Mouse (Mus musculus): ENCODE data around the gene Etv4.

Etv4 gene

DNA sequence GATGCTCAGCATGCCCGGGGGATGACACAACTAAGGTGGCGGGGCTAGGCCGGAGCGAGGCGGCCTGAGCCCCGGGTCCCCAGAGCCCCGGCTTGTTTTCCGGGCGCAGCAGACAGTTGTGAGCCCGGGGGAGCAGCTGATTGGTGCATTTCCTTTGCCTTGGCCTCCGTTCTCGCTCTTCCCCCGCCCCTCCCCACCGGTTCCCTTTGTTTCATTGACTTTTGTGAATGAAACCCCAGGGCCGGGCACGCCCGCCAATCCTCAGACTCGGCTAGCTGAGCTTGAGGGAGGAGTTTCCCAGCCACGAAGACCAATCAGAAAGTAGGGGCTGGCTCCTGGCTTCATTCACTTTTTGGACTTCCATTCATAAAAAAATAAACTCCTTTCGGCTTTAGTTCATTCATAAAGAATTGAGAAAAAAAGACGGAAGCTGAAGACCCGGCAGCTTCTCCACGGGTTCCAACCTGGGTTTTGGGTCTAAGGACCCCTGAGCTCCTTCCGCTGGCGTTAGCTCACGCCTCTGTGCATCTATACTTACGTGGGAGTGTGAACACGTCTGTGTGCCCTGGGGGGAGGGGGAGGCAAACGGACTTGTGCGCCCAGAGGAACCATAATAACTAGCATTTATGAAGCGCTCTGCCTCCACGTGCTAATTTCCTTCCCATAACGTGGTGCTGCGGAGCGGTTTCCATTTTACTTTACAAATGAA, at the start of gene Etv4:
TSS of gene Etv4 (minus strand) at position 229 of the 709 bp plus-strand sequence.
- peak; percentile 77 to 87 for DNase-seq

DNA sequence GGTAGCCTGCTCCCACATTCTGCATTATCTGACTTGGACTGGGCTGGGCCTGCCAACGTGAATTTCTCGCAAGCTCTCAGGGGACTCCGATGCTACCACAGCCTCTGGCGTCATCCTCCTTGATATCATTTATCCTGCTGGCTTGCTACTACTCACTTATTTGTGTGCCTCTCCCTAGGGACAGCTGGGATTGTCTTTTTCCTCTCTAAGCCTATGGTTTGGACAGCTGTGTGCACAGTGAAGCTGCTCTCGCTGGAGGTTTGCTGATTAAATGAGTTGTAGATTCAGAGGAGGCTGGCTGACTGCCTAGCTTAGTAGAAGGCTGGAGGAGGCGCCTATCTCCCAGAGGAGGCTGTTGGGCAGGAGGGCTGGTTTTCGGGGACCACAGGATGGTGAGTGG, 46.8 kb upstream of the Etv4 start:
- DNase-seq = no peak

DNA sequence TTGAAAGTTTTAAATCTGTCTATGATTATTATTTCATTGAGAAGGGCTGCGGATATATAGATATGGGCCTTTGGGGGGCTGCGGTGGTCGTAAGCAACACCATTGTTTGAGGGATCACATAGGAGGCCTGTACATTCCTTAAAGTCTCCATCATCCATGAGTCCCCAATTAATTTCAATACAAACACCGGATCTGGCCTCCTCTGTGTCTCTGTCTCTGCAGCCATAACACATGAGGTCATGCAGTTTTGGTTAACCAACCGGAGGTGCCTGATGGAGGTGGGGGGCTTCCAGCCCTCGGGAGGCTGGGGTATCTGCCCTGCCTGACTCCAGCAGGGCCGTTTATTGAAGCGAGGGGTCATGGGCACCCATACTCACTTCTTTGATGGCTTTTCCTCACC, 45.4 kb upstream of the Etv4 start:
- DNase-seq = no peak

DNA sequence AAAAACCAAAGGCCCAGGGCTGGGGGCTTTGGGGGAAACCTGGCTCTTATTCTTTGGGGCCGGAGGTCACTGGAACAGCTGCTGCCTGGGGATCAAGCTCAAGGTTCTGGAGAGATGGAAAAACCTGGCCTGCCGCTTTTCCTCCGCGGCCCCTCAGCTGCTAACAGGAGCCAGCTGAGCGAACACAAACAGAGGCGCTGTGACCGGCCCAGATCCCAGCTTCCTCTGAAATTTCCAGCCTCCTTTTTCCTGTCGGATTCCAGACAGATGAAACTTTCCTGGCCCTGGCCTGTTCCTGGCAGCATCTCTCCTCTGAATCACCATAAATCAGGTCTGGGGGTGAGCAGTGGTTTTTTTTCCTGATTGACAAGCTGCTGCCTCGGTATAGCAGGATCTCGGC, 44.9 kb upstream of the Etv4 start:
- no peak for DNase-seq

DNA sequence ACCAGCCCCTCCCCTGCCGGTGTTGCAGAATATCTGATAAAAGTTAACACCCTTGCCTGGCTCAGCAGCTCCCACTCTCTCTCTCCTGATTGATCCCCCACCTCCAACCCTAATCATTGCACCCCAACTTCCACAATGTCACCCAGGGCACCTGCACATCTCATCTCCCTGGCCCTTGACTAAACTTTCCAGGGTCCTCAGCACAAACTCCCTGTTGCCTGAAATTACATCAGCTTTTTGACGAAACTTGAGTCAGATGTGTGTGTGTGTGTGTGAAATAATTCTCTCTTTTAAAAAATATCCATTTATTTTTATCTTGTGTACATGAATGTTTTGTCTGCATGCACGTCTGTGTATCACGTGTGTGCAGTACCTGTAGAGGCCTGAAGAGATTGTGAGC, 43.5 kb upstream of the Etv4 start:
- DNase-seq = no peak

DNA sequence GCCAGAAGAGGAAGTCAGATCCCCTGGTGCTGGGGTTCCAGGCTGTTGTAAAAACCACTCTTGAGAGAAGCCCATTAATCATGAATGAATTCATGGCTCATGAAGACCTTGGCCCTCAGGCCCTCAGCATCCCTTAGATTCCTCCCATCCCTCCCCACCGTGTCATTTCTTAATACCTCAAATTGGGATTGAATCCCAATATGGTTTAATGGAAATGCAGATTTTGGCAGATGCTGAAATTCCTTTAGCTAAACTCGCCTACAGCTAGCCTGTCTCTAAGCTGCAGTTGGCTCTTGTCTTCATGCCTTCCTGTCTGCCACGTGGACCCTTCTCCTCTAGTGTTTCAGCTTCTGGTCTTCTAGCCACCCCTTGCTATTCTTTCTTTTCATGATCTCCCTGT, 38.0 kb upstream of the Etv4 start:
- DNase-seq = no peak

DNA sequence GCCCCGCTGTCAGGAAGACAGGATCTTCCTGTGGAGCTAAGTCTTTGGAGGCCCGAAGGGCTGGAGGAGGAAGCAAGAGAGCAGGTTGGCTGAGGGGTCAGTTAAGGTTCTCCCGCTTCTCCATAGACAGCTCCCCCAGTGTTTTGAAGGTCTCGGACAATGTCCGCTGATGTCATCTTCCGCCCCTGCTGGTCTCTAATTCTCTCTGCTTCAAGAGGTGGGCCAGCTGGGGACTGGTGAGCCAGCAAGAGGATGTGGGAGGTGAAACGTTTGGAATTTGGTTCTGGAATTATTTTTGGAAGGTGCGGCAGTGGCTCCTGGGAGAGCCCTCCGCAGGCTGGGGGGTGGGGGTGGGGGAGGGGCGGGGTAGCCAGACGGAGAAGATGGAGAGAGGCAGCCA, 35.7 kb upstream of the Etv4 start:
- peak; percentile 25 to 29 for DNase-seq

- DNase-seq = no peak
These were observed 34.7 kb upstream of the Etv4 start for GRCm38 (mm10) chr11:101819853-101820252.

GRCm38 (mm10) chr11:101815103-101816085, 30.2 kb upstream of the Etv4 start:
- no peak for DNase-seq

GRCm38 (mm10) chr11:101814375-101815102, 29.4 kb upstream of the Etv4 start:
- peak; percentile 82 to 87 for DNase-seq

DNA sequence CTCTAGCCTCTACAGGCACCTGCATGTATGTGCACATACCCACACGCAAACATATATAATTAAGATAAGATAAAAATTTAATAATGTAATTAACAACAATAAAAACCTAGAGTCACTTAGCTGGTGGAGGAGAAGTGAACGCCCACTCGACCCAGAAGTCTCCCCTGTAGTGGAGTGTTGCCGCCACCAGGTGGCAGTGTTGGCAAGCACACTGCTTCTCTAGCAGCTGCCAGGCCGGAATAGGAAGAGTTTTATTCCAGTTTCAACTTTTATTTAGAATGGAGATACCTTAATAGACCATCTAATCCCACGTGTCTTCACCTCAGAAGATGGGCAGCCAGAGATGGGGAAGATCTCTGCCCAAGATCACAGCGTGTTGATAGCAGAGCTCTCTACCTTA, 28.1 kb upstream of the Etv4 start:
- peak; percentile 81 to 86 for DNase-seq

GRCm38 (mm10) chr11:101809060-101809828, 24.1 kb upstream of the Etv4 start:
- DNase-seq = no peak

DNA sequence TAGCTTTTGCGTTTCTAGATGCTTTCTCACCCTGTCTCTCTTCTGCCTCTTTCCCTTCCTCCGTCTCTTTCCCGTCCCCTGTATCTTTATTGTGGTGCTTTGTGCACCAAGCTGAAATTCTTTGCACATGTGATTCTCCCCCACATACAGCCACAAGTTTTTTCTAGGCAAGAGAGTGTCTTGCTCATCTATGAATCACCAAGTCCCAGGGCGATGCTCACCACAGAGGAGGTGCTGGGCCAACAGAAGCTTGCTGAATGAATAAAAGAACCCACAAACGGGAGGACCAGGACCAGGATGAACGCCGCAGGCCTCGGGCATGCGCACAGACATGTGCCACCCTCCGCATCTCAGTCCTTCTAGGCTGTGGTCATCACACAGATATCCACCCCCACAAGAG, 22.1 kb upstream of the Etv4 start:
- DNase-seq = no peak

GRCm38 (mm10) chr11:101806741-101807140, 21.6 kb upstream of the Etv4 start:
- DNase-seq = no peak

GRCm38 (mm10) chr11:101805113-101805704, 20.0 kb upstream of the Etv4 start:
- DNase-seq = no peak

GRCm38 (mm10) chr11:101801386-101801785, 16.2 kb upstream of the Etv4 start:
- DNase-seq = no peak

DNA sequence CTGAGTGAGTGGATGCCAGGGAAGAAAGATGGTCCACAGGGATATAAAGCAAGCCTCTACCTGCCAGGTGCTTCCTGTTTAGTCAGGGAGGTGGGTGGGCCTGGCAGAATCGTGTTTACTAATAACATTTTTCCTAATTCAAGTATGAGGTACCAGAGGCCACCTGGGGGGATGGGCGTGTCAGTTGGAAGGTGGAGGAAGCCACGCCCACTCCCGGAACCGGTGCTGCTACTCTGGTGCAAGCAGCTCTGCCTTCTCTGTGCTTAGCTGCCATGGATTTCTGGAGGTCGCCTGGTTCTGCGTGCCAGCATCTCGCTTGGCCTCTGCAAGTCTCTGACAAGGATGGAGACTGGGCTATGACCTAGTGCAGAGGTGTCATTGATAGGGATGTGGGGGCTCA, 12.9 kb upstream of the Etv4 start:
- DNase-seq = no peak

DNA sequence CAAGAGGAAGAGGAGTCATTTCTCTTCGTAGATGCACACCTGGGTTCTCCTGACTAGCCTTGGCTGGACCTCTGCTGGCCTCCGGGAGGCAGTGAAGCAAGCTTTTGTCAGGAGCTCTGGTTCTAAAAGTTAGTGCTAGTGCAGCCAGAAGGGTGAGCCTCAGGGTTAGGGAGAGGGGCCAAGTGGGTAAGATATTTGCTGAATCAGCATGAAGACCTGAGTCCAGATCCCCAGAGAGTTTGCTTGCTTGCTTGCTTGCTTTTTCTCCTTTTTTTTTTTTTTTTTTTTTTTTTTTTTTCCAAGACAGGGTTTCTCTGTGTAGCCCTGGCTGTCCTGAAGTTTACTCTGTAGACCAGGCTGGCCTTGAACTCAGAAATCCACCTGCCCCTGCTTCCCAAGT, 12.2 kb upstream of the Etv4 start:
- no peak for DNase-seq

DNA sequence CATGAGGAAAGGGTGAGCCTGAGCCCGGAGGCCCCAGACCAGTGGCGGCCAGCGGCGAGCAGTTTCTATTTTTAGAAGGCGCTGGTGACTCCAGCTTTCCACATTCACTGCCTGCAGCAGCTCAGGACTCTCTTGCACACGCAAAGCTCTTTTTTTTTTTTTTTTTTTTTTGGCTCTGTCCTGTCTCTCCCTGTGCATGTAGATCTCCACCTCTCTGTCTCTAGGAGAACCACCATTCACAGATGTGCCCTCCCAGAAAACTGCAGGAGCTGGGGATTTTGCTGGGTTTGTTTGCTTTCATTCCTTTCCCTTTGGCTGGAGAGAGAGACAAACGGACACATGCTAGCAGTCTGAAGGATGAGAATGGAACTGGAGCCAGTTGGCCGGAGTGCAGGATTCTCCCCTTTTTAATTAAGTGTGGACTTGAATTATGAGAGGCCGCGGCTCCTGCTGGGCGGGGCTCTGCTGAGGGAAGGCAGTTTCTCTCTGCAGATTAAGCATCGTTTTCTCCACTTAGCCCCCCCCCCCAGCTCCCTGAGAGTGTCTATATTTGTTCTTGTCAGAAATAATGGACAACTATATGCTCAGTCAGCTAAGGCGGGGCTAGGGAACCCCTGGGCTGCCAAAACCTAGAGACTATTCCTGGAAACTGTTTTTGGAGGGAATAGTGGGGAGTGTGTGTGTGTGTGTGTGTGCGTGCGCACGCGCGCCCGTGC, 5.8 kb upstream of the Etv4 start:
- DNase-seq = no peak

DNA sequence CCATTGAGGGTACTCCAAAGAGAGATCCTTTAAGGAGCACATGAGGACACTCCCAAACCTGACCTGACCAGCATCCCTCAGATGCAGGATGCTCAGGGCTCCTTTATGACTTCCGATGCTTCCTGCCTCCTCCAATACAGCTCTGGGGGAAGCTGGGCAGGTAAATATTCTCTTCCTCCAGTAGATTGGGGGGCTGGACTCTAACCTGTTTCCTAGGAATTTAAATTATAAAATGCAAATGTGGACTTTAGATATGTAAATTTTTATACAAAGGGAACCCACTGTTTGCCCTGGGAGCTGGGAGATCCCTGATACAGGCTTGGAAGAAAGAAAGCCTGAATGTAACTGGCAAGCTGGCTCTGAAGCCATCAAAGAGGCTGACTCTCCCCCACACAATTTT, 2.3 kb upstream of the Etv4 start:
- no peak for DNase-seq

DNA sequence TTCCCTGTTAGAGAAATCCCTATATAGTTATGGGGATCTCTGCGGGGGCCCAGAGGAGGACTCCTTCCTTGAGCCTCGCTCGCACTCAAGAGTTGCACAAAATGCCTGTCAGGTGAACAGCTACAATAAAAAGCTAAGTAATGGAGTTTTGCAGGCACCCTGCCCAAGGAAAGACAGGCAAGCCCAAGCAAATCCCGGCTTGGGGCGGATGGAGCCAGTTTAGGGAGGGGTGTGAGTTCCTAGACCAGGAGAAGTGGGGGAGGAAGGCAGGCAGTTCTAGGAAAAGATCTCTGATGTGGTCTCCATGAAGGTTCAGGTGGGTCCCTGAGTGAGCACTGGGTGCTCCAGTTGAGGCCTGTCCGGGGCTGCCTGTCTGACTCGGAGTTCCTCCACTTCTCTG, 1.5 kb upstream of the Etv4 start:
- DNase-seq = no peak

DNA sequence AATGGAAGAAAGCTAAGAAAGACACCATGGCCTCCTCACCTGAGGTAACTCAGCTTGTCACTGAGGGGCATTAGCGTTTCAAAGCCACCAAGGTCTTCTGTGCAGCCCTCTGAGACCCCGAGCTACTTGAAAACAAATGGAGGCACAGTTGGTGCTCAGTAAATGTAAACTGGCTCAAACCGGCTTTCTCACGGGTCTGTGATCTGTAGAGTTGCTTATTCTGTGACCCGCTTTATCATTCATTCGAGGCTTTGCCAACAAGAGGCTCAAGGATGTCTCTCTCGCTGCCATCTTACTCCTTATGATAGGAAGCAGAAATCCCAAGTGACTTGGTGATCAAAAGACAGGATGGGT, 658 bp upstream of the Etv4 start:
- no peak for DNase-seq

All from cerebellum, postnatal 36 days (tissue).